Mouse (Mus musculus) kidney, adult 2 months (tissue): ENCODE results near the gene Dlg2.

Experiments used
- CTCF ChIP-seq: fragments of 200-500 bp; conservative IDR thresholded peaks from 2 replicates; pipeline ENCODE4 v1.5.1; 2011; ENCODE audit warnings: low read depth, mild to moderate bottlenecking, control low read depth, low read length, moderate library complexity, mixed read lengths; ENCODE audit not compliant: insufficient read depth, insufficient read length
- POLR2A ChIP-seq: fragments of 200-500 bp; IDR thresholded peaks from one replicate; pipeline ENCODE4 v1.6.1; 2011; ENCODE audit warnings: low read depth, low read length, control low read depth

DNA sequence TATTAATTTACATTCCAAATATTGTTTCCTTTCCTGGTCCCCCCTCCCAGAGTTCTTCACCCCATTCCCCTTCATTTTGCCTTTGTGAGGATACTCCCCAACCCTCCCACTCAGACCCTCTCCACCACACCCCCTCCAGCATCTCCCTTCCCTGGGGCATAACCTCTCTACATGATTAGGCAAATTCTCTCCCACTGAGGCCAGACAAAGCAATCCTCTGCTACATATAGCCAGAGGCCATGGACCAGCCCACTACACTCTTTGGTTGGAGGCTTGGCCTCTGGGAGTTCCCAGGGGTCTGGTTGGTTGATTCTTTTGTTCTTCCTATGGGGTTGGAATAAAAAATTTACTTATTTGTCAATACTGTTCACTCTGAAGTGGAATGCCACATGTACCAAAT is 505.6 kb downstream of the Dlg2 start:
- TF ChIP-seq POLR2A (no peak), CTCF (no peak)
